Mouse (Mus musculus): Measurements from ENCODE around the gene Olfr59.

Olfr59 gene

DNA sequence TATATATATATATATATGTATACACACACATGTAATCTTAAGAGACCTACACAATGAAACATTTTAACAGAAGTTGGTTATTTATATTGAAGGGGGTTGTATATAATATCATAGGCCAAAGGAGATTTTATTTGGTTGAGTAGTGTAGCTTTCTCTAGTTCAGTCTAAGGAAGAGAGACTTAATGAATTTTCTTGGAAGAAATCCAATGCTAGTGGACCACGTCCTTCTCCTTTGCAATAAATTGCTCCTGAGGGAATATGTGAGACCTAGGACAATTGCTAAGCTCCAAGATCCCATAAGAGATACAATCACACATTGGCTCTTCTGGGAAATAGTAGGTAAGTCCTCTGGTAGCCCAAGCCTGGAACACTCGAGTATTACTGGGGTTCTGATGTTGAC lies at the start of gene Olfr59:
Gene Olfr59, plus strand, starts transcription at position 301 of the 400 bp plus-strand sequence.
- DNase-seq (ENCODE audit: low read depth) = no peak

GRCm38 (mm10) chr11:74241201-74241600 lies 42.3 kb upstream of the Olfr59 start:
- DNase-seq (ENCODE audit: low read depth) = no peak

DNA sequence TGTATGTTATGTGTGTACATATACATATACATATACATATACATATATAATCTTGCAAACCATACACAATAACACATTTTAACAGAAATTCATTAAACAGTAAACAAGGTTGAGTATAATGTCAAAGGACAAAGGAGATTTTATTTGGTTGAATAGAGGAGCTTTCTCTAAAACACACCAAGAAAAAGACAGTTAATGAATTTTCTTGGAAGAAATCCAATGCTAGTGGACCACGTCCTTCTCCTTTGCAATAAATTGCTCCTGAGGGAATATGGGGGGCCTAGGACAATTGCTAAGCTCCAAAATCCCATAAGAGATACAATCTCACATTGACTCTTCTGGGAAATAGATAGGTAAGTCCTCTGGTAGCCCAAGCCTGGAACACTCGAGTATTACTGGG lies 24.0 kb upstream of the Olfr59 start, which contains the start of gene Olfr406:
Gene Olfr406, plus strand, starts transcription at position 301 of the 400 bp plus-strand sequence.
- no peak for DNase-seq (ENCODE audit: low read depth)

DNA sequence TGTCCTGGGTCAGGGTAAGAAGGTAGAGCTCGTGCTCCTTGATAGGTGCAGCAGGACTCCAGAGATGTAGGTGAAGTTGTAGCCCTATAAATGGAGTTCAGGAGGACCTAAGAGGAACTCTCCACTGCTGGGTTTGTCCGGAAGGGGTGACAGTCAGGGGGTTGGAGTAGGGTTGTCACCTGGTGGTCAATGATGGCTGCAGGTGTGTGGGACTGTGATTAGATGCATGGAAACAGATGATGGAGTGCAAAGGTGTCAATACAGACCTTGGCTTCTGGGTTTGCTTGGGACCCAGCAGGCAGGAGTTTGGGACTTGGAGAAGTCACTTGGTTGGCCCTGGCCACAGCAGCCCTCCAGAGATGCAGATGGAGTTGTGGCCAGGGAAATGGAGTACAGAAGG lies 3.7 kb downstream of the Olfr59 start:
- DNase-seq (ENCODE audit: low read depth) = no peak

GRCm38 (mm10) chr11:74326044-74326443 lies 42.5 kb downstream of the Olfr59 start:
- no peak for DNase-seq (ENCODE audit: low read depth)

- DNase-seq (ENCODE audit: low read depth) = no peak
Observed at GRCm38 (mm10) chr11:74328781-74329180, 45.2 kb downstream of the Olfr59 start.

DNA sequence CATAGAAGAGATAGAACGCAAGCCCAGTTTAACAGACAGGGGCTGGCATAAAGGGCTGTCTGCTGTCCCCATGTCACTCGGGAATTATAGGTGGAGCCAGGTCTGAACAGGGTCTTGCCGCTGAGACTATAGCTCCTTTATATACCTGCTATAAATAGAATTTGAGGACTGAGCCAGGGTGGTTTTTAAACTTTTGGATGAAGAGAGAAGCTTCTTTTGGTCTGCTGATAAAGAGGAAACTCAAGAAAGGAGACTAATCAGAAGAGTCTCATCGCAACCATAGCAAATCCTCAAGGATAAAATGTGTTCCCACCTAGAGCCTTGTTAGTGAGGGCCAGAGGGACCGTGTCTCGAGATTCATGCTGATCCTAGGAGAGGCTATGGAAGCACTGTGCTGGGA lies 54.4 kb downstream of the Olfr59 start, which contains the start of gene Olfr410:
Gene Olfr410, minus strand, starts transcription at position 101 of the 400 bp plus-strand sequence.
- DNase-seq (ENCODE audit: low read depth) = no peak
